Mouse (Mus musculus) forebrain, embryonic 15.5 days (tissue): ENCODE data around the gene Olfr851. TPM values are rescaled to one million over a fixed set of nuclear protein-coding genes. Genes with fewer than 3 reads are reported as not detected.

Experiments
- ATAC-seq: fragments of 200-750 bp; cut with Nextera tagmentation; replicated peaks from 2 replicates; pipeline ENCODE4 v1.8.0; 2017; ENCODE audit warnings: mild to moderate bottlenecking, moderate TSS enrichment, moderate library complexity
- H3K27ac ChIP-seq: fragments of 300-500 bp; sonication (generic); replicated peaks from 2 replicates; pipeline ENCODE4 v1.5.1; 2015; ENCODE audit warnings: mild to moderate bottlenecking, inconsistent platforms
- H3K27me3 ChIP-seq: fragments of 300-500 bp; sonication (generic); 2 replicates; pipeline ENCODE4 v1.6.1; 2015; ENCODE audit warnings: inconsistent platforms
- H3K36me3 ChIP-seq: fragments of 300-500 bp; sonication (generic); 2 replicates; pipeline ENCODE4 v1.6.1; 2015; ENCODE audit warnings: mild to moderate bottlenecking, inconsistent platforms
- H3K4me1 ChIP-seq: fragments of 300-500 bp; sonication (generic); 2 replicates; pipeline ENCODE4 v1.6.1; 2015; ENCODE audit warnings: inconsistent platforms
- H3K4me2 ChIP-seq: fragments of 300-500 bp; sonication (generic); replicated peaks from 2 replicates; pipeline ENCODE4 v1.6.1; 2015; ENCODE audit warnings: mild to moderate bottlenecking, inconsistent platforms
- H3K4me3 ChIP-seq: fragments of 300-500 bp; sonication (generic); 2 replicates; pipeline ENCODE4 v1.5.1; 2015; ENCODE audit warnings: mild to moderate bottlenecking, inconsistent platforms
- H3K9ac ChIP-seq: fragments of 300-500 bp; sonication (generic); replicated peaks from 2 replicates; pipeline ENCODE4 v1.6.1; 2015; ENCODE audit warnings: mild to moderate bottlenecking, inconsistent platforms
- H3K9me3 ChIP-seq: fragments of 300-500 bp; sonication (generic); 2 replicates; pipeline ENCODE4 v1.6.1; 2016; ENCODE audit warnings: inconsistent platforms
- WGBS: fragments of 180-500 bp; shearing (Covaris S2); methylation state at CpG from one replicate; pipeline ENCODE4 v1.1.7; 2015; ENCODE audit warnings: mixed read lengths; 5-methylcytosine and 5-hydroxymethylcytosine counted together
- polyA plus RNA-seq: library from polyadenylated mRNA; unstranded; fragments of >200 nt; fragmentation: Nextera tagmentation; extraction: Ambion mirVana; gene quantifications from 2 replicates; pipeline ENCODE4 v1.2.1, GENCODE M21; 2015

The Olfr851 gene
- not detected in 2 replicates for polyA plus RNA-seq

- H3K4me2 ChIP-seq, result no peak within 1 kb of the TSS
- H3K27me3 ChIP-seq, result no peaks in the 10 kb centered on the region
- H3K4me1 ChIP-seq, result no peaks in the 10 kb centered on the region
- H3K9ac ChIP-seq, result no peak within 1 kb of the TSS
- no peak within 1 kb of the TSS for H3K4me3 ChIP-seq
- no peak for ATAC-seq
- H3K9me3 ChIP-seq, result peaks cover 10% of the 10 kb centered on the region; the same call in 1 of the 2 replicates
- H3K27ac ChIP-seq, result no peak within 1 kb of the TSS
- H3K36me3 ChIP-seq, result no peaks in the 10 kb centered on the region
Measured at GRCm38 (mm10) chr9:19492995-19493394, at the start of gene Olfr851. Olfr851 (plus strand) TSS chr9:19493295.

- no peaks in the 10 kb centered on the region for H3K4me1 ChIP-seq
- no peak within 1 kb of the TSS for H3K27ac ChIP-seq
- H3K4me2 ChIP-seq, result no peak within 1 kb of the TSS
- no peaks in the 10 kb centered on the region for H3K36me3 ChIP-seq
- 0 out of 2 replicates have a peak, but pooled peaks cover 5% of the 10 kb centered on the region for H3K9me3 ChIP-seq
- H3K9ac ChIP-seq, result no peak within 1 kb of the TSS
- no peaks in the 10 kb centered on the region for H3K27me3 ChIP-seq
- no peak within 1 kb of the TSS for H3K4me3 ChIP-seq
- ATAC-seq, result no peak
Measured at GRCm38 (mm10) chr9:19478148-19478547, 14.9 kb upstream of the Olfr851 start, which contains the start of gene Olfr850. Olfr850 (minus strand) TSS chr9:19478248.

- Histone ChIP-seq H3K27ac (no peak within 1 kb of the TSS), H3K9me3 (0 out of 2 replicates have a peak, but pooled peaks cover 3% of the 10 kb centered on the region), H3K27me3 (no peaks in the 10 kb centered on the region), H3K9ac (no peak within 1 kb of the TSS), H3K36me3 (no peaks in the 10 kb centered on the region), H3K4me2 (no peak within 1 kb of the TSS), H3K4me3 (no peak within 1 kb of the TSS), H3K4me1 (no peaks in the 10 kb centered on the region)
- WGBS, result 83% methylated on average over 1 of the region's 1 CpGs
- no peak for ATAC-seq
Measured at GRCm38 (mm10) chr9:19540976-19541375, 47.9 kb downstream of the Olfr851 start, which contains the start of gene Olfr853. Olfr853 (minus strand) TSS chr9:19541076.

Other genes with a start within 250 kb of the Olfr851 start
- gene Olfr843, start 241.3 kb upstream of the Olfr851 start, polyA plus RNA-seq, result not detected in 2 replicates
- gene Olfr844, start 176.9 kb upstream of the Olfr851 start, polyA plus RNA-seq, result not detected in 2 replicates
- gene Olfr845, start 156.8 kb upstream of the Olfr851 start, polyA plus RNA-seq, result not detected in 2 replicates
- gene Olfr846, start 129.3 kb upstream of the Olfr851 start, polyA plus RNA-seq, result not detected in 2 replicates
- gene Olfr847, start 114.6 kb upstream of the Olfr851 start, polyA plus RNA-seq, result not detected in 2 replicates
- not detected in 2 replicates for gene Olfr849, start 53.0 kb upstream of the Olfr851 start, polyA plus RNA-seq
- gene Olfr850, start 15.0 kb upstream of the Olfr851 start, polyA plus RNA-seq, result not detected in 2 replicates
- gene Olfr853, start 47.8 kb downstream of the Olfr851 start, polyA plus RNA-seq, result not detected in 2 replicates
- gene Olfr854, start 74.1 kb downstream of the Olfr851 start, polyA plus RNA-seq, result not detected in 2 replicates
- not detected in 2 replicates for gene Olfr855, start 89.3 kb downstream of the Olfr851 start, polyA plus RNA-seq
- 46.7 and 49.8 TPM in 2 replicates for gene Zfp317, start 128.8 kb downstream of the Olfr851 start, polyA plus RNA-seq
- not detected in 2 replicates for gene Olfr857, start 216.1 kb downstream of the Olfr851 start, polyA plus RNA-seq